Mouse (Mus musculus) liver, embryonic 14.5 days (tissue): ENCODE results near the gene 4931422A03Rik.
"Not testable (repeated sequence)": the region's sequence is repeated elsewhere in the genome, so short reads cannot be mapped to it uniquely, and the experiment has no call there.

Experiments
- CTCF ChIP-seq: IDR thresholded peaks from 2 replicates; pipeline ENCODE4 v1.5.1; 2016; ENCODE audit warnings: antibody characterized with exemption, low read depth, control low read depth
- EP300 ChIP-seq: IDR thresholded peaks from 2 replicates; pipeline ENCODE4 v1.6.1; 2016; ENCODE audit warnings: antibody characterized with exemption, low read depth

GRCm38 (mm10) chr2:104008853-104009252 is 19.3 kb downstream of the 4931422A03Rik start:
- TF ChIP-seq CTCF, EP300: not testable (repeated sequence)
